Mouse (Mus musculus) MEL (cell line): ENCODE data around the gene Zfp558. TPM values are rescaled to one million over a fixed set of nuclear protein-coding genes. Genes with fewer than 3 reads are reported as not detected.

Source experiments
- DNase-seq: peaks from one replicate; pipeline ENCODE4 v3.0.0; 2011; ENCODE audit warnings: low read depth, low spot score
- H3K27ac ChIP-seq: 2 replicates; pipeline ENCODE4 v1.5.1; 2012; ENCODE audit warnings: low read depth, mild to moderate bottlenecking, control low read depth, low read length, moderate library complexity; ENCODE audit not compliant: control insufficient read depth
- H3K27me3 ChIP-seq, 2 experiments: fragments of 150-350 bp in 1 of 2; sonication (generic) in 1 of 2; 2 replicates each; pipeline ENCODE4 v1.6.1; 2012; ENCODE audit warnings: low read length in 2 of 2, mild to moderate bottlenecking in 2 of 2, improper control_type of control experiment in 1 of 2, moderate library complexity in 1 of 2; ENCODE audit not compliant: insufficient read depth in 2 of 2, control insufficient read depth in 1 of 2
- H3K36me3 ChIP-seq, 2 experiments: 2 replicates each; pipeline ENCODE4 v1.6.1; 2012 to 2014; ENCODE audit warnings: low read length in 2 of 2, improper control_type of control experiment in 1 of 2, inconsistent platforms in 1 of 2, mild to moderate bottlenecking in 1 of 2; ENCODE audit not compliant: insufficient read depth in 2 of 2, control insufficient read depth in 1 of 2
- H3K4me1 ChIP-seq, 2 experiments: fragments of 150-350 bp in 1 of 2; sonication (generic) in 1 of 2; 2 replicates each; pipeline ENCODE4 v1.6.1; 2012; ENCODE audit warnings: low read length in 2 of 2, improper control_type of control experiment in 1 of 2, mild to moderate bottlenecking in 1 of 2; ENCODE audit not compliant: insufficient read depth in 2 of 2, control insufficient read depth in 1 of 2
- H3K4me3 ChIP-seq, 2 experiments: fragments of 150-350 bp in 1 of 2; sonication (generic) in 1 of 2; 2 replicates each; pipeline ENCODE4 v1.5.1; 2012; ENCODE audit warnings: low read depth in 2 of 2, low read length in 2 of 2, mild to moderate bottlenecking in 2 of 2, moderate library complexity in 2 of 2, control low read depth in 1 of 2, improper control_type of control experiment in 1 of 2; ENCODE audit not compliant: control insufficient read depth in 1 of 2, insufficient read depth in 1 of 2
- H3K79me2 ChIP-seq: 2 replicates; pipeline ENCODE4 v1.6.1; 2012; ENCODE audit warnings: mild to moderate bottlenecking, low read length, moderate library complexity; ENCODE audit not compliant: control insufficient read depth, poor library complexity, insufficient read depth
- H3K9ac ChIP-seq: 2 replicates; pipeline ENCODE4 v1.6.1; 2012; ENCODE audit warnings: low read depth, mild to moderate bottlenecking, control low read depth, low read length, moderate library complexity; ENCODE audit not compliant: control insufficient read depth, poor library complexity, severe bottlenecking
- H3K9me3 ChIP-seq: fragments of 150-350 bp; sonication (generic); replicated peaks from 2 replicates; pipeline ENCODE4 v1.6.1; 2012; ENCODE audit warnings: mild to moderate bottlenecking, low read length, improper control_type of control experiment, moderate library complexity; ENCODE audit not compliant: insufficient read depth
- CHD2 ChIP-seq: IDR thresholded peaks from 2 replicates; pipeline ENCODE4 v1.6.1; 2011; ENCODE audit warnings: low read length, improper control_type of control experiment
- E2F4 ChIP-seq: IDR thresholded peaks from 2 replicates; pipeline ENCODE4 v1.6.1; 2011; ENCODE audit warnings: low read depth, low read length, improper control_type of control experiment, borderline replicate concordance
- ELF1 ChIP-seq: IDR thresholded peaks from 2 replicates; pipeline ENCODE4 v1.6.1; 2014; ENCODE audit warnings: low read depth, mild to moderate bottlenecking, inconsistent platforms, low read length, improper control_type of control experiment, moderate library complexity
- ETS1 ChIP-seq: IDR thresholded peaks from 2 replicates; pipeline ENCODE4 v1.6.1; 2012; ENCODE audit warnings: low read depth, mild to moderate bottlenecking, inconsistent platforms, low read length, improper control_type of control experiment, moderate library complexity
- GABPA ChIP-seq: IDR thresholded peaks from 2 replicates; pipeline ENCODE4 v1.6.1; 2012; ENCODE audit warnings: low read depth, mild to moderate bottlenecking, inconsistent platforms, low read length, improper control_type of control experiment, moderate library complexity
- GATA1 ChIP-seq: IDR thresholded peaks from 2 replicates; pipeline ENCODE4 v1.6.1; 2011; ENCODE audit warnings: low read depth, low read length, improper control_type of control experiment
- MAFK ChIP-seq: IDR thresholded peaks from 2 replicates; pipeline ENCODE4 v1.6.1; 2011; ENCODE audit warnings: low read depth, mild to moderate bottlenecking, low read length, improper control_type of control experiment, borderline replicate concordance
- MAZ ChIP-seq: IDR thresholded peaks from 2 replicates; pipeline ENCODE4 v1.6.1; 2012; ENCODE audit warnings: low read depth, mild to moderate bottlenecking, inconsistent platforms, low read length, improper control_type of control experiment
- MYC ChIP-seq: IDR thresholded peaks from 2 replicates; pipeline ENCODE4 v1.6.1; 2011; ENCODE audit warnings: low read depth, mild to moderate bottlenecking, low read length, improper control_type of control experiment, moderate library complexity
- NELFE ChIP-seq: IDR thresholded peaks from 2 replicates; pipeline ENCODE4 v1.6.1; 2011; ENCODE audit warnings: low read depth, low read length, improper control_type of control experiment
- NRF1 ChIP-seq: IDR thresholded peaks from 2 replicates; pipeline ENCODE4 v1.6.1; 2014; ENCODE audit warnings: low read depth, mild to moderate bottlenecking, inconsistent platforms, low read length, improper control_type of control experiment, moderate library complexity; ENCODE audit not compliant: poor library complexity, insufficient read depth, severe bottlenecking
- POLR2A ChIP-seq, 2 experiments: IDR thresholded peaks; 2 replicates each; pipeline ENCODE4 v1.6.1; 2011 to 2012; ENCODE audit warnings: low read length in 2 of 2, mild to moderate bottlenecking in 2 of 2, control low read depth in 1 of 2, improper control_type of control experiment in 1 of 2, low read depth in 1 of 2, moderate library complexity in 1 of 2; ENCODE audit not compliant: control insufficient read depth in 1 of 2, insufficient read depth in 1 of 2, poor library complexity in 1 of 2
- POLR2AphosphoS2 ChIP-seq: IDR thresholded peaks from 2 replicates; pipeline ENCODE4 v1.6.1; 2011; ENCODE audit warnings: low read length, improper control_type of control experiment
- POLR2AphosphoS5 ChIP-seq: IDR thresholded peaks from 2 replicates; pipeline ENCODE4 v1.6.1; 2012; ENCODE audit warnings: low read depth, borderline replicate concordance, mild to moderate bottlenecking, inconsistent platforms, low read length, moderate library complexity, mixed read lengths
- RAD21 ChIP-seq: IDR thresholded peaks from 2 replicates; pipeline ENCODE4 v1.6.1; 2011; ENCODE audit warnings: mild to moderate bottlenecking, low read depth, low read length, improper control_type of control experiment
- SIN3A ChIP-seq: IDR thresholded peaks from 2 replicates; pipeline ENCODE4 v1.6.1; 2012; ENCODE audit warnings: low read length, improper control_type of control experiment, inconsistent platforms
- SMC3 ChIP-seq: IDR thresholded peaks from 2 replicates; pipeline ENCODE4 v1.6.1; 2011; ENCODE audit warnings: low read depth, low read length, improper control_type of control experiment
- TAL1 ChIP-seq: IDR thresholded peaks from 2 replicates; pipeline ENCODE4 v1.6.1; 2012; ENCODE audit warnings: mild to moderate bottlenecking, inconsistent platforms, low read length, moderate library complexity, mixed read lengths
- TBP ChIP-seq: IDR thresholded peaks from 2 replicates; pipeline ENCODE4 v1.8.0; 2011; ENCODE audit warnings: low read depth, low read length, improper control_type of control experiment
- UBTF ChIP-seq: IDR thresholded peaks from 2 replicates; pipeline ENCODE4 v1.6.1; 2012; ENCODE audit warnings: low read depth, mild to moderate bottlenecking, inconsistent platforms, low read length, improper control_type of control experiment, moderate library complexity, borderline replicate concordance; ENCODE audit not compliant: insufficient read depth
- USF2 ChIP-seq, 2 experiments: IDR thresholded peaks; 2 replicates each; pipeline ENCODE4 v1.6.1; 2011 to 2012; ENCODE audit warnings: improper control_type of control experiment in 2 of 2, low read length in 2 of 2, borderline replicate concordance in 1 of 2, inconsistent platforms in 1 of 2, low read depth in 1 of 2, mild to moderate bottlenecking in 1 of 2; ENCODE audit not compliant: insufficient read depth in 1 of 2
- polyA plus RNA-seq, 2 experiments: library from polyadenylated mRNA; stranded (reverse) in 1 of 2; unstranded in 1 of 2; fragments of >175 nt in 1 of 2; fragments of >200 nt in 1 of 2; gene quantifications; 2 replicates each; pipeline versions ENCODE4 v1.2.1 to v1.2.4; 2012; ENCODE audit warnings: low replicate concordance in 2 of 2, low read depth in 1 of 2; ENCODE audit not compliant: insufficient read length in 2 of 2, insufficient read depth in 1 of 2, missing spikeins in 1 of 2
- total RNA-seq: library from RNA; depleted of rRNA; stranded (reverse); fragments of 300-350 nt; gene quantifications from 2 replicates; pipeline ENCODE4 v1.2.3, GENCODE M21; 2012

Gene Zfp558
- total and polyA plus RNA-seq, 3 experiments, result not detected

DNA sequence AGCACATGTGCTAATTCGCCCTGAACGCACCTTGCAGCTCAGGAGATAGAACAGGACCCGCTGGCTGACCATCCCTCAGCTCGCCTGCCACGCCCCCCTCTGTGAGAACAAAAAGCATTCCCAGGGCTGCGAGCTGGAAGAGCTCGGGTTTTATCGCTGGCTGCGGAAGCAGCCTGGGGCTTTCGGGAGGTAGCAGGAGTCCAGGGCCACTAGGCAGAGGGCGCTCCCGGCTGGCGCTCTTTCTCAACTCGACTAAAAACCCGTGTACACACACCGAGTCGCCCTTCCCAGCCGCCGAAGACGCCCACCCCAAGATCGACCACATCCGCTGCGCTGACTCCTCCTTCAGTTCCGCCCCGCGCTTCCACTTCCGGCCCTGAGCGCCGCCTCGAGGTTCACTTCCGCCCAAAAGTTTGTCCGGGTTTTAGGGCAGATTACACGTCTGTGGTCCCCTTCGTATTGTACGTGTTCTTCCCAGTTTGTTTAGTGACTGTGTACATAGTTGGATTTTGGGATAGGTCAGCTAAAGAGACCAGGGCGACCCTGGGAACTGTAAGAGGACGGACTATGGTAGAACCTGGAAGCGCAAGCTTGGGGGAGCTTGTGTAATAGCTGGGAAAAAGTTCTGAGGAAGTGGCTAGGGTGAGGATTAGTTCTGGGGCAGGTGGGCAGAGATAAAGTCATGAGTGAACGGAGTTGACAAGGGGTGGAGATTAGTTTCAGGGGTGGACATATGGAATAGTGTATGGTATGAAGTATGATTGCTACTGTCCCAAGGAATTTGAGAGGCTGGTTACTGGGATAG lies 4.5 kb downstream of the Zfp558 start:
- Histone ChIP-seq H3K4me1 (no peaks in the 10 kb centered on the region), H3K27me3 (no peaks in the 10 kb centered on the region), H3K36me3 (no peaks in the 10 kb centered on the region), H3K27ac (no peak overlapping the region), H3K4me3 (no peak overlapping the region), H3K79me2 (no peaks in the 10 kb centered on the region), H3K9ac (no peak overlapping the region), H3K9me3 (no peaks in the 10 kb centered on the region)
- TF ChIP-seq NRF1 (no peak), MAFK (no peak), NELFE (no peak), POLR2AphosphoS2 (no peak)
- no peak for DNase-seq

DNA sequence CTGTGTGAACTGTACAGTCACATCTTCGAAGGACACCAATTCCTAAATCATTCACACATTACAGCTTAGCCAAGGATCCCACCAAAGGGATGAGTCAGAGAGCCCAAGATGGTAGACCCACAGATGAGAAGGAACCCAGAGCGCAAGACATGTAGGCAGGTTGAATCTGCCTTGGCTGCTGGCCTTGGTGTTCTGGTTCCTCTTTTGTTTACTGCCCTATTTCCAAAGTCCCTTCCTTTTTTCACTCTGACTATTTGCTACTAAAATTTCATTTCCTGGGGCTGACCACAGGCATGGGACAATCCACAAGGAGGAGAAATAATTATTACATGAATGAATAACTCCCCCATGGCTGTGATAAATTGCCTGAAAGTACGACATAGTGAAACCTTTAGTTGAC lies 10.1 kb downstream of the Zfp558 start:
- Histone ChIP-seq H3K9ac (no peak overlapping the region), H3K4me3 (no peak overlapping the region), H3K4me1 (no peaks in the 10 kb centered on the region), H3K79me2 (no peaks in the 10 kb centered on the region), H3K27ac (no peak overlapping the region), H3K27me3 (no peaks in the 10 kb centered on the region), H3K9me3 (no peaks in the 10 kb centered on the region), H3K36me3 (no peaks in the 10 kb centered on the region)
- no peak for DNase-seq
- no peak for TF ChIP-seq TBP
- TF ChIP-seq UBTF, result no peak
- TF ChIP-seq ELF1, result no peak
- TF ChIP-seq POLR2AphosphoS5, result no peak
- TF ChIP-seq E2F4, result no peak
- TF ChIP-seq GATA1, result no peak
- TF ChIP-seq ETS1, result no peak
- no peak for TF ChIP-seq GABPA
- TF ChIP-seq TAL1, result no peak
- TF ChIP-seq POLR2A (IDR thresholded peaks at IDR 0.05; ENCODE audit: control insufficient read depth in 1 of 2, insufficient read depth in 1 of 2, low read depth in 1 of 2, low read length in 2 of 2, poor library complexity in 1 of 2), result no peak
- no peak for TF ChIP-seq SIN3A
- TF ChIP-seq MAZ, result no peak
- no peak for TF ChIP-seq NRF1
- no peak for TF ChIP-seq MYC
- TF ChIP-seq USF2 (IDR thresholded peaks at IDR 0.05; ENCODE audit: borderline replicate concordance in 1 of 2, insufficient read depth in 1 of 2, low read depth in 1 of 2, low read length in 2 of 2), result no peak
- TF ChIP-seq CHD2, result no peak
- TF ChIP-seq SMC3, result no peak
- TF ChIP-seq RAD21, result no peak
